Mouse (Mus musculus) gastrocnemius, postnatal 10 days (tissue): ENCODE measurements around the gene Acod1. TPM values are rescaled to one million over a fixed set of nuclear protein-coding genes. Genes with fewer than 3 reads are reported as not detected.

Source experiments
- DNase-seq: peaks from one replicate; pipeline ENCODE4 v3.0.0; 2021; ENCODE audit warnings: mixed read lengths
- total RNA-seq, 2 experiments: library from RNA; stranded (reverse); gene quantifications; 2 replicates each; pipeline ENCODE4 v1.2.3; 2021

Gene Acod1
- total RNA-seq, 2 experiments from 2014 or later: not detected

GRCm38 (mm10) chr14:103102246-103102645, 55.5 kb downstream of the Acod1 start:
- no peak for DNase-seq

- no peak for DNase-seq
Observed at GRCm38 (mm10) chr14:103102731-103103335, 56.1 kb downstream of the Acod1 start.

Other genes starting within 250 kb of the Acod1 start
- gene Kctd12, start 64.3 kb upstream of the Acod1 start, total RNA-seq: 10 to 100 TPM; 31.1 to 39.0 TPM
- gene Cln5, start 23.2 kb downstream of the Acod1 start, total RNA-seq: 10 to 100 TPM in 1 of 2 experiments, 1 to 10 TPM in 1; 8.3 to 11.2 TPM
- 10 to 100 TPM; 45.9 to 46.0 TPM for gene Fbxl3, start 52.6 kb downstream of the Acod1 start, total RNA-seq